Mouse (Mus musculus): ENCODE results near the gene Afap1l2. TPM values are rescaled to one million over a fixed set of nuclear protein-coding genes. Genes with fewer than 3 reads are reported as not detected.

Gene Afap1l2
- total RNA-seq, 2 experiments from 2014 or later, result 12.6 to 13.7 TPM

GRCm38 (mm10) chr19:56944826-56945225 is 63.2 kb downstream of the Afap1l2 start:
- DNase-seq (ENCODE audit: extremely low spot score in 1 of 2, low spot score in 1 of 2), result no peak

DNA sequence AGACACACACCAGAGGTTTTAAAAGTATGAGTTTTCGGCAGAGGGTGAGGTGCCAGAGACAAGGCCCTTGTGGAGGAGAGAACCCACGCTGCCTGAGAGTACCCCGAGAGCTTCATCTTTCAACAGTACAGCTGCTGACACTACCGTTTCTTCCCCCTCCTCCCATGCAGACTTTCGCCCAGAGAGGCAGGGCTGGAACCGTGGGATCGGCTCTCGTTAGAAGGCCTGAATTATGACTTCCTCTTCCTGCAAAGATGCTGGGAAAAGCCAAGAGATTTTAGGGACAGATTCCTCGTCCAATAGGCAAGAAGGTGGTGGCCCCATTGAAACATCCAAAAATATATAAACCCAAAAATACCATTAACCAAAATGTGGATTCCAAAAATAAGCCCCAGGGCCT is 63.8 kb downstream of the Afap1l2 start:
- DNase-seq (ENCODE audit: extremely low spot score in 1 of 2, low spot score in 1 of 2), result no peak

DNA sequence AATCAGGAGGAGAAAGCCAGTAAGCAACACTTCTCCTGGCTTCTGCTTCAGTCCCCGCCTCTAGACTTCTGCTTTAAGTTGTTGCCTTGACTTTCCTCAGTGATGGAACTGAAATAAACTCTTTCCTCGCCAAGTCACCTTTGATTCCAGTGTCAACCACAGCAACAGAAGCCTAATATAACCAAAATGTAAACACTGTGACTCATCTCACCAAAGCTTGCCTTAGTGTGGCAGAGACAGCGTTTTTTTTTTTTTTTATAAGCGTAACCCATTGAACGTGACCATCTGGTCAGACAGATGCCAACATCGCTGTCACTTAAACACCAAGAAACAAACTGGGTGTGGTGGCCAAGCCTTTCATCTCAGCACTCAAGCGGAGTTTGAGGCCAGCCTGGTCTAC is 65.8 kb downstream of the Afap1l2 start:
- no peak for DNase-seq (ENCODE audit: extremely low spot score in 1 of 2, low spot score in 1 of 2)

GRCm38 (mm10) chr19:56940507-56940906 is 67.5 kb downstream of the Afap1l2 start:
- DNase-seq (ENCODE audit: extremely low spot score in 1 of 2, low spot score in 1 of 2), result no peak

DNA sequence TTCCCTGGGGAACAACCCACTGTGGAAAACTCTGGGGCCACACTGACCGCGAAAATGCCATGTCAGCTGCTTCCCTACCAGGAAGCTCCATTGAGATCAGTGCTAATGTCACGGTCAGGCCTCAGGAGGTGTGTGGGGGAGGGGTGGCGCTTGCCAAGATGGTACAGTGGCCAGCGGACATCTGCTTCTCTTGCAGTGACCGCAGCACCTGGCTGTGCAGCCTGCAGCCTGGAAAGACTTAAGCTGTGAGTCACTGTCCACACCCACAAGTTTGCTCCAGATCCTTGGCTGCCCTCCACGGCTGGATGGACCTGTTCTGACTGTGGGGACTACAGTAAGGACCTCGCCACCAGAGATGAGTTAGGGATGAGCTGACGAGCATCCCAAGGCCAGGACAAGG is 68.2 kb downstream of the Afap1l2 start:
- DNase-seq (ENCODE audit: extremely low spot score in 1 of 2, low spot score in 1 of 2), result no peak

DNA sequence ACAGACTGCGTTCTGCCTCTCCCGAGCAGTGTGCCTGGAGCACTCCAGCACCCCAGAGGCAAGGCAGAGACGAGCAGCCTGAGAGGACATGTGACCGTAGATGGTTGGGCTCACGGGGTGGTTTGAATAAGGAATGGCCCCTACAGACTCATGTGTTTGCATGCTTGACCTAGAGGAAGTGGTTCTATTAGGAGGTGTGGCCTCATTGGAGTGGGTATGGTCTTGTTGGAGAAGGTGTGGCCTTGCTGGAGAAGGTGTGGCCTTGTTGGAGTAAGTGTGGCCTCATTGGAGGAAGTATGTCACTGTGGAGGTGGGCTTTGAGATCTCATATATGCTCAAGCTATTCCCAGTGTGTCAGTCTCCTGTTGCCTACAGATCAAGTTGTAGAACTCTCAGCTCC is 70.1 kb downstream of the Afap1l2 start:
- no peak for DNase-seq (ENCODE audit: extremely low spot score in 1 of 2, low spot score in 1 of 2)

GRCm38 (mm10) chr19:56936253-56936652 is 71.8 kb downstream of the Afap1l2 start:
- no peak for DNase-seq (ENCODE audit: extremely low spot score in 1 of 2, low spot score in 1 of 2)

DNA sequence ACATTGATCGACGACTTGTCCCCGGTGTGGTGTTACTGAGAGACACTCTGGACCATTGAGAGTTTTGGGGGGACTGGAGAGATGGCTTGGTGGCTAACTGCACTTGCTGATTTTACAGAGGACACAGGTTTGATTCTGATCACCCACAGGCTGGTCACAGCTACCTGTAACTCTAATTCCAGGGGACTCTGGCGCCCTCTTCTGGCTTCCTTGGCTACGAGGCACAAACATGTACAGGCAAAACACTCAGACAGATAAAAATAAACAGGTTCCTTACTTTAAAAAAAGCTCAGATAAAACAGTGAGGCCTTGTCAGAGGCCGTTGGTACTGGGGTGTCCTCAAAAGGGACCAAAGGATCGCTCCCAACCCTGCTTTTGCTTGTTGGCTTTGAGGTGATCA is 72.3 kb downstream of the Afap1l2 start:
- DNase-seq (ENCODE audit: extremely low spot score in 1 of 2, low spot score in 1 of 2), result no peak

GRCm38 (mm10) chr19:56935111-56935510 is 72.9 kb downstream of the Afap1l2 start:
- no peak for DNase-seq (ENCODE audit: extremely low spot score in 1 of 2, low spot score in 1 of 2)

- DNase-seq (ENCODE audit: extremely low spot score in 1 of 2, low spot score in 1 of 2), result no peak
Observed at GRCm38 (mm10) chr19:56933800-56934199, 74.2 kb downstream of the Afap1l2 start.

GRCm38 (mm10) chr19:56930029-56930428 is 78.0 kb downstream of the Afap1l2 start:
- DNase-seq (ENCODE audit: extremely low spot score in 1 of 2, low spot score in 1 of 2), result no peak

- no peak for DNase-seq (ENCODE audit: extremely low spot score in 1 of 2, low spot score in 1 of 2)
Observed at GRCm38 (mm10) chr19:56929392-56929791, 78.6 kb downstream of the Afap1l2 start.

DNA sequence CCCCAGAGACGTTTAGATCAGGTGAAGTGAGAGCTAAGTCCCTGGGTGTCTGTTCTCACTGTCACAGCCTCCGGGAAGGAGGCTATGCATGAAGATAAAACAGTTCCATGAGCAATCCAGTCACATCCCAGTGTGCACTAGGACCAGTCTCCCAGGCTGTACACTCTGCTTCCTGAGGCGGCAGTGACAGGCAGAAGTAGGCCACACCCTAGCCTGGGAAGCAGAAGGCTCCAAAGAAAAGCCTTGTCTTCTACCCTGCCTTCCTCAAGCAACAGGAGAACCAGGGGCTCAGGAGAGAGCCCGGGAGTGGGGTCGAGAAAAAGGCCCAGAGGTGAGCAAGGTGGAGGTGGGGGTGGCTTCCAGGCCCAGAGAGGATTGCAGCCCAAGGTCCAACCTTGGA is 86.3 kb downstream of the Afap1l2 start:
- no peak for DNase-seq (ENCODE audit: extremely low spot score in 1 of 2, low spot score in 1 of 2)

GRCm38 (mm10) chr19:56920232-56920631 is 87.8 kb downstream of the Afap1l2 start:
- no peak for DNase-seq (ENCODE audit: extremely low spot score in 1 of 2, low spot score in 1 of 2)

DNA sequence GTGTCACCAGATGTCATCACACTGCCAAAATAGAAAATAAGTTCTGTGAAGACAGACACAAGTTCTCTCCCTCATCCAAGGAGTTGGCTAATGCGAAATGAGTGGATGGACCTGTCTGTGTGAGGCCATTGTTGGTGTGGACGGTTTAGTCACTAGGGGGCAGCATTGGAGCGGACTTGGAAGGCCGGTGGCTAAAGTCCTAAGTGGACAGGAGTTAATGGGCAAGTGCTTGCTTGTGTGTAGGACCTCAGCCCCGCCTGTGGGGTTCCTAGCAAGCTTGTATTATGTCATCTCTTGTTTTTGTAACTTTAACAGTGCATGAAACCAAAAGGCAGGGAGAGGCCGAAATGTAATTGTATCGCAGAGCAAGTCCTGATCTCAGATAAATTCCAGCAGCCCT is 88.4 kb downstream of the Afap1l2 start:
- DNase-seq (ENCODE audit: extremely low spot score in 1 of 2, low spot score in 1 of 2), result peak; percentile 77 to 92

GRCm38 (mm10) chr19:56915084-56915483 is 92.9 kb downstream of the Afap1l2 start:
- DNase-seq (ENCODE audit: extremely low spot score in 1 of 2, low spot score in 1 of 2), result no peak

- no peak for DNase-seq (ENCODE audit: extremely low spot score in 1 of 2, low spot score in 1 of 2)
Observed at GRCm38 (mm10) chr19:56914658-56915057, 93.4 kb downstream of the Afap1l2 start.

- no peak for DNase-seq (ENCODE audit: extremely low spot score in 1 of 2, low spot score in 1 of 2)
Observed at GRCm38 (mm10) chr19:56913761-56914160, 94.3 kb downstream of the Afap1l2 start.

DNA sequence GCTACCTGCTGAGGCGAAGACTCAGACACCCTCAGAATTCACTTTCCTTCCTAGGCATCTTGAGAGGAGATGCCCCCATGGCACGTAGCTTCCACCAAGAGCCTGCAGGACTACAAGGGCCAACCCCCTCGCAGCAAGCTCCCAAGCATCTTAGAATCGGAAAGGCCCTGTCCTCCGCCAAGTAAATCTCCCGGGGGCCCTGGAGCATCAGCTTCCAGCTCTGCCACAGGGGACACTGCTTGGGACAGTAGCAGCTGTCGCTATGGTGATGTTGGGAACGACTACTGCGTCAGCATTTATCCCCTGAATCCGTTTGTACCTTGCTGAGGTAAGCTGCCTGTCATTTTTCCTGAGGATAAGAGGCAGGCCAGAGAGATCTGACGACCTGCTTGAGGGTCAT is 97.5 kb downstream of the Afap1l2 start:
- no peak for DNase-seq (ENCODE audit: extremely low spot score in 1 of 2, low spot score in 1 of 2)

DNA sequence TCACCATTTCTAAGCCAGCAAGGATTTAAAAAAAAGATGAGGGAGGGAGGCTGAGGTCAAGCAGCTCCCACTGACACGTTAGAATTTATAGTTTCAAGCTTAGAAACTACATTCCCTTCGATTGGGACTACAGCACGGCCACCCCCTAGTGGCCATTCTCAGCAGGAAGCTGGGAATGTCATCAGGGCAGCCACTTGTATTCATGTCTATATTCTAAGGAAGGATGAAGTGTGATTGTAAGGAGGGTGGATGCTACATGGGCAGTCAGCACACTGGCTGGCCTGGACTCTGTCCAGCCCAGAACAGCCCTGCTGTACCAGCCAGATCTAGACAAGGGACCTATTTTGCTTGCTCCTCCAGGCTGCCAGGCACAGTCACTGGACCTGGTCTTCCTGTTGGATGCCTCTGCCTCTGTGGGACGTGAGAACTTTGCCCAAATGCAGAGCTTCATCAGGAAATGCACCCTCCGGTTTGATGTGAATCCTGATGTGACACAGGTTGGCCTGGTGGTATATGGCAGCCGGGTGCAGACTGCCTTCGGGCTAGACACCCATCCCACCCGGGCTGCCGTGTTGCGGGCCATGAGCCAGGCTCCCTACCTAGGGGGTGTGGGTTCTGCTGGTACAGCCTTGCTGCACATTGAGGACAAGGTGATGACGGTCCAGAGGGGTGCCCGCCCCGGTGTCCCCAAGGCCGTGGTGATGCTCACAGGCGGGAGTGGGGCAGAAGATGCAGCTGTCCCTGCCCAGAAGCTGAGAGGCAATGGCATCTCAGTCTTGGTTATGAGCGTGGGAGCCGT is 99.4 kb downstream of the Afap1l2 start:
- DNase-seq (ENCODE audit: extremely low spot score in 1 of 2, low spot score in 1 of 2), result peak in 1 of 2 experiments; percentile 59

DNA sequence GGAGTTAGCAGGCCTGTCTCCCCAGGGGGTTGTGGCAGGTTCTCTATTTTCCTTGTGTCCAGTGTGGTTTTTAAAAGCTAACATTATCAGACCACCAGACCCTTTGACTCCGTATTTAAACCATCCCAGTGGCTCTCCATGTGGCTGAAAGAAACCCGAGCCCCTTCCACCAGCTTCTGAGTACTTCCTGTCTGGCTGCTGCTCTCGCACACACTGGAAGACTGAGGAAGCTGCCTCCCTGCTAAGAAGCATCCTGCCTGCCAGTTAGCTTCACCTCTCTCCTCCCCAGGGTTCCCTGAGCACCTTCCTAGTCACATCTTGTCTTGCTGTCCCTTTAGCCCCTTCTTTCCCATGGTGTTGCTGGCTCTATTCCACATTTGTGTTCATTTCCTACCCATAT is 100.2 kb downstream of the Afap1l2 start:
- DNase-seq (ENCODE audit: extremely low spot score in 1 of 2, low spot score in 1 of 2), result no peak

DNA sequence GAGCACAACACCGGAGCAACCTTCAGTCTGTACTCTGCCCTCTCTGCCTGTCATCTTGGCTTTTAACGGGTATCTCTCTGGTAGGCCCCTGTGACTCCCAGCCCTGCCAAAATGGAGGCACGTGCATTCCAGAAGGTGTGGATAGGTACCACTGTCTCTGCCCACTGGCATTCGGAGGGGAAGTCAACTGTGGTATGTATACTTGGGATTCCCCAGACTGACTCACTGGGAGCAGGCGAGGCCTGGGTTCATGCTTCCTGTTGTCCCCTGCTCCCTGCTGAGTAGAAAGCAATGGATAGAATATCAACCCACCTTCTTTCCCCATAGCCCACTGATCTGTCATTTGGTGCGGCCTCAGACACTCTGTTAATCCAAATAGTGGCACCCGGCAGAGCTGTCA is 102.6 kb downstream of the Afap1l2 start:
- no peak for DNase-seq (ENCODE audit: extremely low spot score in 1 of 2, low spot score in 1 of 2)

DNA sequence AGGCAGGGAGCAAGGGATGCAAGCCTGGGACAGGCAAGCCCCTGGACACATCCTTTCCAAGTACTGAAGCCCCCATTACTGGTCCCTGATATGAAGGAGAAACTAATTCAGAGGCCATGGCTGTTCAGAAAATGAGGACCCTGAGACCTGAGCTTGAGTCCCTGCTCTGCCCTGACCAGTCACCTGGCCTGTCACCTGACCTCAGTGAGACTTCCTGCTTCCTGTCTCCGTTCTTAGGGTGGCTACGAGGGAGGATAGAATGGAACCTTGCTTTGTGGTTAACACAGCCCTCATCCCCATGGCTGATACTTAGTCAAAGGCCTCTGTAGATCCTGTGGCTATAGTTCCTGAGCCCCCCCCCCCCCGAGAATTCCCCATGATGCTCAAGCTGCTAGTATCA is 103.9 kb downstream of the Afap1l2 start:
- no peak for DNase-seq (ENCODE audit: extremely low spot score in 1 of 2, low spot score in 1 of 2)
